Mouse (Mus musculus) thymus, adult 2 months (tissue): ENCODE measurements around the gene Tekt2. TPM values are rescaled to one million over a fixed set of nuclear protein-coding genes. Genes with fewer than 3 reads are reported as not detected.

Experiments used
- DNase-seq: peaks from one replicate; pipeline ENCODE4 v3.0.0; 2021
- H3K27ac ChIP-seq: fragments of 200-500 bp; 2 replicates; pipeline ENCODE4 v1.5.1; 2012; ENCODE audit warnings: low read length, control low read depth; ENCODE audit not compliant: control insufficient read depth, insufficient read depth
- H3K27me3 ChIP-seq: fragments of 200-500 bp; 2 replicates; pipeline ENCODE4 v1.6.1; 2012; ENCODE audit warnings: mild to moderate bottlenecking, low read length, moderate library complexity, mixed read lengths; ENCODE audit not compliant: control insufficient read depth, insufficient read depth
- H3K36me3 ChIP-seq: fragments of 200-500 bp; 2 replicates; pipeline ENCODE4 v1.6.1; 2012; ENCODE audit warnings: mild to moderate bottlenecking, low read length, moderate library complexity; ENCODE audit not compliant: control insufficient read depth, insufficient read depth
- H3K4me1 ChIP-seq: fragments of 200-500 bp; replicated peaks from 2 replicates; pipeline ENCODE4 v1.6.1; 2012; ENCODE audit warnings: low read length; ENCODE audit not compliant: control insufficient read depth, insufficient read depth
- H3K4me3 ChIP-seq: fragments of 200-500 bp; 2 replicates; pipeline ENCODE4 v1.5.1; 2012; ENCODE audit warnings: mild to moderate bottlenecking, low read length, control low read depth, moderate library complexity; ENCODE audit not compliant: control insufficient read depth, insufficient read depth
- CTCF ChIP-seq: fragments of 200-500 bp; IDR thresholded peaks from 2 replicates; pipeline ENCODE4 v1.5.1; 2012; ENCODE audit warnings: mild to moderate bottlenecking, control low read depth, low read length, moderate library complexity, borderline replicate concordance; ENCODE audit not compliant: control insufficient read depth, poor library complexity, insufficient read depth; ENCODE audit errors: extremely low read depth
- POLR2A ChIP-seq: fragments of 200-500 bp; IDR thresholded peaks from 2 replicates; pipeline ENCODE4 v1.6.1; 2012; ENCODE audit warnings: mild to moderate bottlenecking, low read length, control low read depth, moderate library complexity; ENCODE audit not compliant: control insufficient read depth, poor library complexity, insufficient read depth; ENCODE audit errors: extremely low read depth
- WGBS: fragments of 180-500 bp; shearing (Covaris S2); methylation state at CpG from one replicate; pipeline ENCODE4 v1.1.7; 2018; 5-methylcytosine and 5-hydroxymethylcytosine counted together
- polyA plus RNA-seq: library from polyadenylated mRNA; depleted of rRNA; stranded (reverse); fragments of >200 nt; gene quantifications from 2 replicates; pipeline ENCODE4 v1.2.3, GENCODE M21; 2012; rRNA removed

The Tekt2 gene
- polyA plus RNA-seq, 1 experiment = 1.4 TPM

DNA sequence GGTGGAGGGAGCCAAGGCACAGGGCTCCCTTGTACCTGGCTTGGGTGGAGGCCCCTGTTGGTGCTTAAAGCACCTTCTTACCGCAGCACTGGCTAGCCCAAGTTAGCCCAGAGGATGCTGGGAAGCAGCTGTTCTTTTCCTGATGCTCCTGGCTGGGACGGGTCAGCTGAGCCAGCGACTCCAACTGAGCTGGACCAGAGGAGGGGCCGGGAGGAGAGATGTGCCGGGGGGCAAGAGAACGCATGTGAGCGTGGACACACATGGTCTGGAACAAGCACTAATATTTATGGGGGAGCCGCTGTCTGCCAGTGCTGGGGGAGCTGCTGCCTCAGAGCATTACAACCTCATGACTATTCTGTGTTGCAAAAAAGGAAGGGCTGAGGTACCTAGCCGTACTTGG lies 46.5 kb downstream of the Tekt2 start:
- H3K27ac ChIP-seq = no peak overlapping the region
- WGBS = 91% methylated on average over 9 of the region's 9 CpGs
- TF ChIP-seq CTCF (no peak), POLR2A (no peak)

DNA sequence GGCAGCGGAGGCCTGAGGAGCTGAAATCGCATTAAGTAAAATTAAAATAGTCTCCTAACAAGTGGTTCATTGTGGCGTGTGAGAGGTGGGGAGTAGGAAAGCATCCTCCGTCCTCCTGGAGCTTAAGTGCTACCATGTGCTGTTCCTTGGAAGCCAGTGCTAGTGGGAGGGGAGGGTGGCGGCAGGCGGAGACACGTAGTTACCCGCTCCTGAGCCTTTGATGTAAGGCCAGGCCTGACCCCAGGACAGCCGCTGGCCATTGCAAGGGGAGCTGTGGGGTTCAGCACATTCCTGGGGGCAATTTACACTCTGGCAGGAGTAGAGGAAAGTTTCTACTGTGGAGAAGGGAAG lies 46.9 kb downstream of the Tekt2 start:
- Histone ChIP-seq H3K27me3 (no peaks in the 10 kb centered on the region), H3K4me3 (no peak overlapping the region), H3K36me3 (peaks cover 16% of the 10 kb centered on the region; the same call in 1 of the 2 replicates), H3K27ac (no peak overlapping the region), H3K4me1 (peaks cover 4% of the 10 kb centered on the region; the same call in 1 of the 2 replicates)
- WGBS = 91% methylated on average over 9 of the region's 9 CpGs
- TF ChIP-seq CTCF (no peak), POLR2A (no peak)
- no peak for DNase-seq

More for the DNA sequence above, 46.5 kb downstream of the Tekt2 start:
- no peak for DNase-seq
- H3K4me1 ChIP-seq = peaks cover 4% of the 10 kb centered on the region; the same call in 1 of the 2 replicates
- no peak overlapping the region for H3K4me3 ChIP-seq
- no peaks in the 10 kb centered on the region for H3K27me3 ChIP-seq
- H3K36me3 ChIP-seq = peaks cover 12% of the 10 kb centered on the region; the same call in 1 of the 2 replicates

DNA sequence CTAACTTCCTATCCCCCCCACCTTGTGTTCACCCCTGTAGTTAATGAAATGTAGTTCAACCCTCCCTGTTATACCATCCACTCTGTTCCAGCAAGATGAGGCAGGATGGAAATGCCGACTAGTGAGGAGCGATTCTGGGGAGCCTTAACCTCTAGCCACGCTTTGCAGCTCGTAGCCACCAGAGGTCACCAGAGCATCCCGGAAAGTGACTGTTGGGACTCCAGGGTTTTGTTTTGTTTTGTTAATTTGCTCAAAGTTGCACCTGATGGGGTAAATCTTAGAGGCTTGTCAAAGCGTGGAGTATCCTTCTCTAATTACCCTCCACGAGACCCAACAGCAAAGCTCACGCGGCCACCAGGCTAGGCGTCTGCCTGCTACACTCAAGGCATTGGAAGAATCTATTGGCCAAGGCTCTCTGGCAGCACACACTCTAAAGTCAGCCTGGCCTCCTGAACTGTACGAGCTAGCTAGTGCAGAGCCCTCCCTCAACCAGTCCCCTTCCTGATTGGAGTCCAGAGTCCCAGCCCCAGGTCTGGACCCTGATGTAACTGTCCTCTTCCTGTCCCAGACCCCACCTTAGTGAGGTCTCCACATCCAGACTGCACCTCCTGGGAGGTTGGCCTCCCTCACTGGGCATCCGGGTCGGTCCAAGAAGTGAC lies 47.5 kb downstream of the Tekt2 start:
- H3K36me3 ChIP-seq = peaks cover 20% of the 10 kb centered on the region; the same call in 1 of the 2 replicates
- no peak overlapping the region for H3K4me3 ChIP-seq
- H3K27ac ChIP-seq = no peak overlapping the region
- 26% methylated on average over 13 of the region's 13 CpGs for WGBS
- no peaks in the 10 kb centered on the region for H3K27me3 ChIP-seq
- DNase-seq = peak; percentile 51
- TF ChIP-seq POLR2A = no peak
- peaks cover 4% of the 10 kb centered on the region; the same call in 1 of the 2 replicates for H3K4me1 ChIP-seq

GRCm38 (mm10) chr4:126275681-126276131 lies 49.8 kb downstream of the Tekt2 start:
- H3K4me1 ChIP-seq = peaks cover 4% of the 10 kb centered on the region; the same call in 1 of the 2 replicates
- H3K4me3 ChIP-seq = no peak overlapping the region
- no peak overlapping the region for H3K27ac ChIP-seq
- DNase-seq = no peak
- WGBS = 97% methylated on average over 13 of the region's 13 CpGs
- peaks cover 20% of the 10 kb centered on the region; the same call in 1 of the 2 replicates for H3K36me3 ChIP-seq
- TF ChIP-seq POLR2A (no peak), CTCF (no peak)
- H3K27me3 ChIP-seq = no peaks in the 10 kb centered on the region

GRCm38 (mm10) chr4:126275081-126275480 lies 50.4 kb downstream of the Tekt2 start:
- H3K4me3 ChIP-seq = no peak overlapping the region
- H3K36me3 ChIP-seq = peaks cover 20% of the 10 kb centered on the region; the same call in 1 of the 2 replicates
- H3K27me3 ChIP-seq = no peaks in the 10 kb centered on the region
- H3K27ac ChIP-seq = no peak overlapping the region
- peaks cover 4% of the 10 kb centered on the region; the same call in 1 of the 2 replicates for H3K4me1 ChIP-seq
- DNase-seq = no peak
- 99% methylated on average over 4 of the region's 4 CpGs for WGBS
- TF ChIP-seq CTCF (no peak), POLR2A (no peak)

GRCm38 (mm10) chr4:126273753-126274152 lies 51.7 kb downstream of the Tekt2 start:
- Histone ChIP-seq H3K4me1 (peaks cover 4% of the 10 kb centered on the region; the same call in 1 of the 2 replicates), H3K36me3 (peaks cover 20% of the 10 kb centered on the region; the same call in 1 of the 2 replicates), H3K4me3 (no peak overlapping the region), H3K27ac (no peak overlapping the region), H3K27me3 (no peaks in the 10 kb centered on the region)
- DNase-seq = no peak
- 97% methylated on average over 13 of the region's 13 CpGs for WGBS
- no peak for TF ChIP-seq CTCF
- no peak for TF ChIP-seq POLR2A

Other genes with a start within 250 kb of the Tekt2 start
- gene Lsm10, start 229.1 kb downstream of the Tekt2 start, polyA plus RNA-seq = 41.0 and 41.7 TPM in 2 replicates
- 36.5 and 43.1 TPM in 2 replicates for gene Stk40, start 221.7 kb downstream of the Tekt2 start, polyA plus RNA-seq
- gene Eva1b, start 177.9 kb downstream of the Tekt2 start, polyA plus RNA-seq = 94.3 and 95.2 TPM in 2 replicates
- gene Sh3d21, start 162.2 kb downstream of the Tekt2 start, polyA plus RNA-seq = 0.75 and 1.2 TPM in 2 replicates
- 91.8 and 101 TPM in 2 replicates for gene Thrap3, start 122.9 kb downstream of the Tekt2 start, polyA plus RNA-seq
- 74.6 and 84.2 TPM in 2 replicates for gene Map7d1, start 69.3 kb downstream of the Tekt2 start, polyA plus RNA-seq
- 48.0 and 55.1 TPM in 2 replicates for gene Trappc3, start 63.4 kb downstream of the Tekt2 start, polyA plus RNA-seq
- gene Col8a2, start 38.9 kb downstream of the Tekt2 start, polyA plus RNA-seq = 0.28 and 0.35 TPM in 2 replicates
- 66.0 and 67.9 TPM in 2 replicates for gene Adprhl2, start 4.0 kb downstream of the Tekt2 start, polyA plus RNA-seq
- gene Ago3, start 103.9 kb upstream of the Tekt2 start, polyA plus RNA-seq = 29.1 and 33.4 TPM in 2 replicates
- 46.4 and 57.0 TPM in 2 replicates for gene Ago1, start 142.9 kb upstream of the Tekt2 start, polyA plus RNA-seq
- 0.48 and 0.62 TPM in 2 replicates for gene Ago4, start 207.8 kb upstream of the Tekt2 start, polyA plus RNA-seq
- gene Clspn, start 231.2 kb upstream of the Tekt2 start, polyA plus RNA-seq = 8.1 and 11.4 TPM in 2 replicates